Mouse (Mus musculus): ENCODE measurements at regions not wholly inside any gene's neighbourhood (a gene's known extent, or its start where the extent isn't known, plus 50 kb on each side); places are given as distances from the start of the nearest gene placed in this dataset.
A peak's percentile ranks its signal among the peaks of the same experiment; 100 is the strongest.

DNA sequence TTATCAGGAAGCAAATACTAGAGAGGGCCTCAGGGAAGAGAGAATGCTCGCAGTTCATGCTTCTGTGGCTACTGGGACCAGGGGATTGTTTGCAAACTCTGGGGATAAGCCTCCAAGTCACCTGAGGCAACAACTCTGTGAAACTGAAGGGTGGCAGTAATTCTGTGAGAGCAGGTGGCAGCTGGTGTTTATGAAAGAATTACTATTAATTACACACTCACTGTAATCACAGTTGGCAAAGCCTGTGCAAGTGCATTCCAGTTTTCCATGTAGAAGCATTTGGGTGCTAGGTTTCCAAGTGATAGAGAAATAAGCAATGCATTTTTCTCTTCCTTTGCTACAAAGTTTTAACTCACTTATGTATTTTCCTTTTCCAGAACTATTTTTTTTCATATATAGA, 578.5 kb downstream of the Ets1 start:
- WGBS, result 63% methylated on average over 1 of the region's 1 CpGs
- no peaks in the 10 kb centered on the region for H3K9me3 ChIP-seq
- ATAC-seq (ENCODE audit: low FRiP score), result no peak
- H3K4me1 ChIP-seq, result no peaks in the 10 kb centered on the region
- H3K36me3 ChIP-seq (replicated peaks), result no peaks in the 10 kb centered on the region
- no peak overlapping the region for H3K27ac ChIP-seq
- H3K9ac ChIP-seq, result no peak overlapping the region
- no peaks in the 10 kb centered on the region for H3K27me3 ChIP-seq
- no peak overlapping the region for H3K4me3 ChIP-seq (replicated peaks)
- H3K4me2 ChIP-seq, result no peak overlapping the region

DNA sequence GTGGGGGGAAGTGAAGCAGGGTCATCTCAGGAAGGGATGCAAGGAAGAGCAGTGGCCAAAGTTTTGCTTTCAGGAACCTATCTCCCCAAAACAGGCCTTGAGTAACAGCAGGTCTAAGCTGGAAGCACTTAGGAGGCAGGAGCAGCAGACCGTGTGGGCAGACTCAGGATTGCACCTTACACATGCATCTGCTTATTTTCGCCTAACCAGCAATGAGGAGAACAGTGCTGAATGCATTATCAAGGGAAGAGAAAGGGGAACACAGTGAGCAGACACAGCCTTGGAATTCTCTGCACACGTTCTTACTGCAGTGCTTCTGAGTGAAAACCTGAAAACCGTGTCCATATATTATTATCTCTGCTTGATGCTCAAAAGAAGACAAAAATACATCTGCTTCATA, 585.0 kb downstream of the Ets1 start:
- 87% methylated on average over 4 of the region's 4 CpGs for WGBS
- no peaks in the 10 kb centered on the region for H3K4me1 ChIP-seq

DNA sequence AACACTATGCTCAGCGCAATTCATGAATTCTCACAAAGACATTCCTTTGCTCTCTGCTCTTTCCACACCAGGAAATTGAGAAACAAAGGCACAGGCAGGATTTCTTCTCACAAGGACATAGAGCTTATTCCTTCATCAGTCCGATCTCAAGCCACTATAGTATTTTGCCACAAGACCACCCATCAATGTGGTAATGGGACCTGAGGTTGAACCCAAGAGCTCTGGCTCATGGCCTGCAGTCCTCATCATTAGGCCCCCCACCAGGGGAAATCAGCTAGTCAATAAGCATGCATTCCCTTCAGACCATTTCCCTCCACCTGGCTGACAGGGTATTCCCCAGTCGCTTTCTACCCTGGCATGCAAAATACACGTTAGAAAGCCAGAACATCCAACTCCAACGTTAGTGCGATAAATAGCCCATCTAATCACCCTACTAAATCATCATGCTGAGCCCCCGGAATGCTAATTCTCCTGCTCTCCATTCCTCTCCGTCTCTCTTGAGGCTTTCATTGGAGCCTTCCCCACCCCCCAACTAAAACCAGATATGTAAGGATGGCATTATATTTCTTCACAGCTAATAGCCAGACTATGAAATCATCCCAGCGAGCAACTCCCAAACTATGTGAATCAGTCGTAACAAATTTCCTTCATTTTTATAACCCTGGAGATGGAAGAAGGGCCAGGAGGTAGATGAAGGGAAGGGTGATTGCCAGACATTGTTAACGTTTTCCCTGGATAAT, 586.2 kb downstream of the Ets1 start:
- H3K9me3 ChIP-seq, result no peaks in the 10 kb centered on the region
- WGBS, result 82% methylated on average over 11 of the region's 11 CpGs
- no peak overlapping the region for H3K9ac ChIP-seq
- no peak overlapping the region for H3K4me3 ChIP-seq (replicated peaks)
- H3K27ac ChIP-seq, result no peak overlapping the region
- no peak for ATAC-seq (ENCODE audit: low FRiP score)
- no peaks in the 10 kb centered on the region for H3K4me1 ChIP-seq
- 0 out of 2 replicates have a peak, but pooled peaks cover 3% of the 10 kb centered on the region for H3K27me3 ChIP-seq
- H3K36me3 ChIP-seq (replicated peaks), result no peaks in the 10 kb centered on the region
- H3K4me2 ChIP-seq, result no peak overlapping the region

More for the DNA sequence above, 585.0 kb downstream of the Ets1 start:
- ATAC-seq (ENCODE audit: low FRiP score), result no peak
- Histone ChIP-seq H3K4me3 (replicated peaks) (no peak overlapping the region), H3K36me3 (replicated peaks) (no peaks in the 10 kb centered on the region), H3K9me3 (no peaks in the 10 kb centered on the region), H3K9ac (no peak overlapping the region), H3K27ac (no peak overlapping the region), H3K4me2 (no peak overlapping the region), H3K27me3 (0 out of 2 replicates have a peak, but pooled peaks cover 3% of the 10 kb centered on the region)

DNA sequence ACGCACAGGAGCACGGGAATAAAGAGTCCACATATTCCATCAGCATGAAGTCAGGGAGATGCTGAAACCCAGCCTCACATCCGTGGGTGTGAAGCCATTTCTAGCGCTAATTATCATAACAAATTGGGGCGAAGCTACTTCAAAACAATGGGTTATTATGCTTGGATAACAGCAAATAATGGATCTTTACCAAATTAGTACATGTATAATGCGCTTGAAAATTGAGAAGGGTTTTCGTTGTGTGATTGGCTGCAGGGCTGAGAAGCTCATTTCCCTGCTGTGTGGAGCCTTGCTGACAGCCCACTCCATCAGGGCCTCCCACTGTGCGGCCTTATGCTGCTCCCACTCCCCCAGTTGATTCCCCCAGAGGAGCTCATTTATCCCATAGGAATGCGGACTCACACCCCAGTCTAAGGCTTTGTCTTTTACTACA, 597.7 kb downstream of the Ets1 start:
- Histone ChIP-seq H3K4me1 (peaks cover 9% of the 10 kb centered on the region), H3K36me3 (replicated peaks) (no peaks in the 10 kb centered on the region), H3K27me3 (0 out of 2 replicates have a peak, but pooled peaks cover 3% of the 10 kb centered on the region), H3K9me3 (no peaks in the 10 kb centered on the region), H3K27ac (no peak overlapping the region), H3K4me3 (replicated peaks) (no peak overlapping the region), H3K4me2 (peak overlapping the region; percentile 30), H3K9ac (no peak overlapping the region)
- ATAC-seq (ENCODE audit: low FRiP score), result peak; percentile 85
- 4% methylated on average over 9 of the region's 9 CpGs for whole genome bisulfite sequencing

DNA sequence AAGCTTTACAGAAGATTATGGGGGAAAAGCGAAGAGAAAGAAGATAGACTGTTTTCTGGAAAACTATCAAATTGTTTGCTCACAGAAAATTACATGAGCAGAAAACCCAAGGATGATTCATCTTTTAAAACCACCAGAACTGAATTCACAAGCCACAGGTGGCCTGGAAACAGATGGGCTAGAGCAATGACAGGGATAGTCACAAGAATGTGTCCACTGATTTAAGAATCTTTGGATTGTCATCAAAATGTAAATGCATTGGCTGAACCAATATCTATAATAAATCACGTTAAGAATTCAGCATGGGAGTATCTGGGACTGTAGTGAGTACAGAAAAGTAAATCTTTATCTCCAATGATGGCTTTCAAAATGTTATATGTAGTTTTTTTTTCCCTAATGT, 602.2 kb downstream of the Ets1 start:
- no peaks in the 10 kb centered on the region for H3K27me3 ChIP-seq
- WGBS, result 89% methylated on average over 2 of the region's 2 CpGs
- H3K9me3 ChIP-seq, result no peaks in the 10 kb centered on the region
- no peak overlapping the region for H3K9ac ChIP-seq
- H3K4me1 ChIP-seq, result peaks cover 9% of the 10 kb centered on the region
- no peak for ATAC-seq (ENCODE audit: low FRiP score)
- no peak overlapping the region for H3K4me3 ChIP-seq (replicated peaks)
- H3K36me3 ChIP-seq (replicated peaks), result no peaks in the 10 kb centered on the region
- no peak overlapping the region for H3K4me2 ChIP-seq
- no peak overlapping the region for H3K27ac ChIP-seq

DNA sequence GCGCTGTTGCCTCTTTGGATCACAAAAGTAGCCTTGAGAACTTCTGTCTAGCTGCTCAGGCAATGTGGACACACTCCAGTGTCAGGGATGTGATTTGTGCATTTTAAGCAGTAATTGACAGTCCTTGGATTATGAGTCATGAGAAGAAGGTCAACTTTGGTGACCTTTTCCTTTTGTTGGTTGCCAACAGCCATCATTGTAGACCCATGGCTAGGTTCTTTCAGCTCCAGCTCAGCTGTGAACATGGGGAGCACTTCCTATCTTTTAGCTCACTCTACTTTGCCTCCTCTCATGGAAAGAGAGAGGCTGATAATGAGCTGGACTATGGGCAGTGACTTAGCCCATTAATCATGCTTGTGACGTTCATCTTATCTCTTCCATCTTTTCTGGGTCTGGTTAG, 602.8 kb downstream of the Ets1 start:
- 86% methylated on average over 2 of the region's 2 CpGs for WGBS

DNA sequence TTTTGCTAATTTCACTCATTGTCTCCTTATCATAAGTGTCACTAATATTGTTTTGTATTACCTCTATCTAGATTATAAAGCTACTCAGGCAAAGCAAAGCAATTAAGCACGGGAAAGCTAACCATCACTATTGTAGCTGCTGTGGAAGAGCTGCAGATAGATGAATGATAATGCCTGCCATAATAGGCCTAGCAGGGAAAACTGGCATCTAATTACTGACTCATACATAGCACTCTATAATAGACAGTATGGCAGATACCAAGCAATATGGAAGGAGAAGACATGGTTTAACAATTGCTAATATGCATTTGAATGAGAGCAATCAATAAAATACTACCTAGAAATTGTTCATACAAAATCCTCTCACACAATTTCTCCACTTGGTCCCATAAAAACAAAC, 604.5 kb downstream of the Ets1 start:
- H3K9me3 ChIP-seq, result no peaks in the 10 kb centered on the region
- ATAC-seq (ENCODE audit: low FRiP score), result no peak
- H3K4me1 ChIP-seq, result no peaks in the 10 kb centered on the region
- WGBS, result 41% methylated on average over 1 of the region's 1 CpGs
- H3K36me3 ChIP-seq (replicated peaks), result no peaks in the 10 kb centered on the region
- no peak overlapping the region for H3K4me2 ChIP-seq
- no peak overlapping the region for H3K9ac ChIP-seq
- no peak overlapping the region for H3K4me3 ChIP-seq (replicated peaks)
- H3K27ac ChIP-seq, result no peak overlapping the region
- H3K27me3 ChIP-seq, result no peaks in the 10 kb centered on the region

More for the DNA sequence above, 602.8 kb downstream of the Ets1 start:
- Histone ChIP-seq H3K9me3 (no peaks in the 10 kb centered on the region), H3K27ac (no peak overlapping the region), H3K4me2 (no peak overlapping the region), H3K27me3 (no peaks in the 10 kb centered on the region), H3K4me3 (replicated peaks) (no peak overlapping the region), H3K36me3 (replicated peaks) (no peaks in the 10 kb centered on the region), H3K9ac (no peak overlapping the region), H3K4me1 (peaks cover 4% of the 10 kb centered on the region)
- no peak for ATAC-seq (ENCODE audit: low FRiP score)

DNA sequence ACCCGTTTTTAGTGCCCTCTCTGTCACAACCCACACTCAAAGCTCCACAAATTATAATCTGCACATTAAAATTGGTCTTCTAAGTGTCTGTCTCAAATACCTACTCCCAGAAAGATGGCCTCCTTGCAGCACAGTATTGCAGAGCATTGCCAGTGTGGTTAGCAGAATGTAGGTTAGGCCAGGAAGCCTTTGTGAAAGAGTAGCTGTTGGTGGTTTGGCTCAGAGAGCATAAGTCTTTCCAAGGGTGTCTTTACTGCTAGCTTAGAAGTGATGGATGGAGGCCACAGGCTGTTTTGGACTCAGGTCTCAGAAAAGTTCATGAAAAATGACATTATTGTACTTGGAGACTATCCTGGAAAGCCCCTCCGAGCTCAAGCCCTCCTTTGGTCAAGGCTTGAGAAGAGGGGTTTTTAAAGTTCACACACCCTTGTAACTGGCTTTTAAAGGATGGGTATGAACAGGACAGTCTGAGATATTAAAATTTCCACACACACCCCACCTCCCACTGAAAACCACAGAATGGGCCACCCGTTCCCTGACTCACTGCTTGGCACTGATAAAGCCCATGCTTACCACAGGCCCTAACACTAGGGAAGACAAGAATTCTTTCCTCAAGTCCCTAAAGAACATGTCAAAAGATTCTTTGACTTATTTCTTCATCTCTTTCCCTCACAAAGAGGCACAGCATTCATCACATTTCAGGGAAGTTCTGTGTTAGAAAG, 605.1 kb downstream of the Ets1 start:
- Histone ChIP-seq H3K27me3 (no peaks in the 10 kb centered on the region), H3K27ac (no peak overlapping the region), H3K36me3 (replicated peaks) (no peaks in the 10 kb centered on the region), H3K4me3 (replicated peaks) (no peak overlapping the region), H3K4me2 (no peak overlapping the region), H3K4me1 (no peaks in the 10 kb centered on the region), H3K9ac (no peak overlapping the region), H3K9me3 (no peaks in the 10 kb centered on the region)
- 78% methylated on average over 3 of the region's 3 CpGs for WGBS
- no peak for ATAC-seq (ENCODE audit: low FRiP score)

DNA sequence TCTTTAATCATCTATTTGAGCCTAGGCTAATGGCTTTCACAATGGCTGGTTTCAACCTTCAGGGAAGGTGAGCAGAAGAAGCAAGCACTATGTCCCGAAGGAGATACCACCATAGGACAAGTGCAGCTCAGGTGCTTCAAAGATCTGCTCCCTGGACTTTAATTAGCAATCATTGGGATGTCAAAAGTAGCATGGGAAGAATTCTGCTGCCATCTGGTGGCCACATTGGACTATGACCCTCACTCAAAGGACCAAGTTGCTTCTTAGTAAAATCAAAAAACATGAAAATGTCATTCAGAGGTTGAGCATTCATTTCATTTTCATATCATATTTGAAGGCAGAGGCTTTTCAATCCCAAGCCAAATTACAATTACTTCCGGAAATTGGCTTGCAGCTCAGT, 610.9 kb downstream of the Ets1 start:
- 23% methylated on average over 2 of the region's 2 CpGs for WGBS

DNA sequence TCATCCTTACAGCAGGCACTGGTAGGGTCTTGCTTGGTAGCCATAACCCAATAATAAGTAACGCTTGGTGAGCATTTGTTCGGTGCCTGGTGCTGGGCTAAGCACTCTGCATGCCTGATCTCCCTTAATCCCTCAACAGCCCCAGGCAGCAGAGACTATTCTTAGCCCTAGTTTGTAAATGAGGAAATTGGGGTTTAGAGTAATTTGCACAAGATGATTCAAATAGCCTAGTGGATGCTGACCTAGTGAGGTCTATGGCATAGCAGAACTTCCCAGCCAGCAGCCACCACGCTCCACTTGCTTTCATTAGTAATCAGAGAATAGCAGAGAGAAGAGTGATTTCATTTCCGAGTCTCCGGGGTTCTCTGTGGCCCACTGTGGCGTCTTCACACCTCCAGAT, 622.2 kb downstream of the Ets1 start:
- Histone ChIP-seq H3K4me2 (no peak overlapping the region), H3K4me3 (replicated peaks) (no peak overlapping the region), H3K27me3 (peaks cover 4% of the 10 kb centered on the region; the same call in 1 of the 2 replicates), H3K27ac (no peak overlapping the region), H3K9ac (no peak overlapping the region), H3K4me1 (0 out of 2 replicates have a peak, but pooled peaks cover 7% of the 10 kb centered on the region), H3K9me3 (no peaks in the 10 kb centered on the region), H3K36me3 (replicated peaks) (no peaks in the 10 kb centered on the region)
- ATAC-seq (ENCODE audit: low FRiP score), result no peak
- WGBS, result 20% methylated on average over 6 of the region's 6 CpGs

More for the DNA sequence above, 610.9 kb downstream of the Ets1 start:
- Histone ChIP-seq H3K9ac (no peak overlapping the region), H3K4me1 (no peaks in the 10 kb centered on the region), H3K27ac (no peak overlapping the region), H3K4me3 (replicated peaks) (no peak overlapping the region), H3K4me2 (no peak overlapping the region), H3K9me3 (no peaks in the 10 kb centered on the region), H3K36me3 (replicated peaks) (no peaks in the 10 kb centered on the region), H3K27me3 (no peaks in the 10 kb centered on the region)
- ATAC-seq (ENCODE audit: low FRiP score), result no peak

DNA sequence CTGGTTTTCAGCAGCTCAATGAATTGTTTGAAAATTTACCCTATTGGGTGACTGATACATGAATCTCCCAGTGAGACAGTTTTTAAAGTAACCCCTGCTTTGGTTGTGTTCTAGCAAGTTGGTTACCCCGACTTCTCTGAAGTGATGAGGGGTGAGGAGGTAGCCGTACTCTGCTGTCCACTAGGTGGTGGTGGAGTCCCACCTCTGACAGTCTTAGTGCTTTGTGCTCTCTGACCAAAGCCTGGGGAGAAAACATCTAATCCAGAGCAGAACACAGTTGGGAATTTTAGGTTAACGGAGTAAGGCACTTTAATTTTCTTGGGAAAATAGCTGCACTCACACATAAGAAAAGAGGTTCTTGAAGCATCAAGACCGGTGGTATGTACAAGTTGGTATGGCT, 624.1 kb downstream of the Ets1 start:
- H3K36me3 ChIP-seq (replicated peaks), result no peaks in the 10 kb centered on the region
- H3K9me3 ChIP-seq, result no peaks in the 10 kb centered on the region
- H3K4me1 ChIP-seq, result 0 out of 2 replicates have a peak, but pooled peaks cover 7% of the 10 kb centered on the region
- no peak overlapping the region for H3K4me3 ChIP-seq (replicated peaks)
- ATAC-seq (ENCODE audit: low FRiP score), result peak; percentile 83
- no peak overlapping the region for H3K4me2 ChIP-seq
- no peak overlapping the region for H3K9ac ChIP-seq
- 30% methylated on average over 4 of the region's 4 CpGs for WGBS
- no peak overlapping the region for H3K27ac ChIP-seq
- peaks cover 4% of the 10 kb centered on the region; the same call in 1 of the 2 replicates for H3K27me3 ChIP-seq

DNA sequence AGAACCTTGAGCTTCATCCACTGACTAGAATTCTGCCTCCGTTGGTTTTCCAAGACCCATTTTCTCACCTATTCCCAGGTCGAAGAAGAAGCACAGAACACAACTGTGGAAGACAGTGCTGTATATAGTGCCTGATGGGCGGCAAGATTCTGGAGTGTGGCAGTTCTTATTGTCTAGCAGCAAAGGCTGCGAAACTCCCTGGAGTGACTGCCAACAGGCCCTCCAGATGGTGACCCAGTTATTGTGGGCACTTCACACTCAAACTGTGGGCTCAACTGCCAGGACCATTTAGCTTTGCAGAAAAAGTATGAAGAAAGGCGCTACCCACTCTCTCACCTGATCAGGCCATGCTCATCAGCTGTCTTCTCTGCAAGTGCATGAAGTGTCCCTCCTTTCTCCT, 653.4 kb downstream of the Ets1 start:
- no peaks in the 10 kb centered on the region for H3K9me3 ChIP-seq
- H3K4me1 ChIP-seq, result no peaks in the 10 kb centered on the region
- no peak for ATAC-seq (ENCODE audit: low FRiP score)
- no peak overlapping the region for H3K27ac ChIP-seq
- H3K9ac ChIP-seq, result no peak overlapping the region
- H3K4me3 ChIP-seq (replicated peaks), result no peak overlapping the region
- H3K4me2 ChIP-seq, result no peak overlapping the region
- H3K36me3 ChIP-seq (replicated peaks), result no peaks in the 10 kb centered on the region
- H3K27me3 ChIP-seq, result no peaks in the 10 kb centered on the region
- WGBS, result 83% methylated on average over 5 of the region's 5 CpGs

DNA sequence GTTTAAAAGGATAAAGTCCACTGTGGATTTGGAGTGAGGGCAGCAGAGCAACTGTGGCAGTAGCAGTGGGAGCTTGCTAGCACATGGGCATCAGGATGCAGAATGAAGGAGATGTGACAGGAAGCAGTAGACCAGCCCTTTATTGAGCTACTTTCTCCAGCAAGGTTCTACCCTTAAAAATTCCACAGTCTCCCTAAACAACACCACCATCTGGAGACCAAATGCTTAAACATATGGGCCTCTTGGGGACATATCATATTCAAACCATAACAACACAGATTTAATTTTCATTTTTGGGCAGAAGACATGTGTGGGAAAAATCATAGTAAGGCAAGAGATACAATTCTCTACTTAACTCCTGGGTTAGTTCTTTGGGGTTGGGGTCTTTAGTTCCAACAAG, 656.1 kb downstream of the Ets1 start:
- Histone ChIP-seq H3K27me3 (no peaks in the 10 kb centered on the region), H3K9ac (no peak overlapping the region), H3K4me2 (no peak overlapping the region), H3K4me3 (replicated peaks) (no peak overlapping the region), H3K4me1 (no peaks in the 10 kb centered on the region), H3K9me3 (no peaks in the 10 kb centered on the region), H3K27ac (no peak overlapping the region), H3K36me3 (replicated peaks) (no peaks in the 10 kb centered on the region)
- ATAC-seq (ENCODE audit: low FRiP score), result no peak
